Mouse (Mus musculus): ENCODE data around the gene Tnr. TPM values are rescaled to one million over a fixed set of nuclear protein-coding genes. Genes with fewer than 3 reads are reported as not detected.

The Tnr gene
- polyA plus RNA-seq, 1 experiment = 0.13 TPM

- no peak overlapping the region for H3K4me3 ChIP-seq (ENCODE audit: control insufficient read depth, insufficient read depth, low read length)
- DNase-seq = no peak
- no peak overlapping the region for H3K27ac ChIP-seq (ENCODE audit: control insufficient read depth, insufficient read depth, low read length)
- TF ChIP-seq POLR2A (IDR thresholded peaks at IDR 0.05; ENCODE audit: control insufficient read depth, extremely low read depth, insufficient read depth, low read length, poor library complexity) = no peak
- no peak for TF ChIP-seq CTCF (IDR thresholded peaks at IDR 0.05; ENCODE audit: borderline replicate concordance, control insufficient read depth, extremely low read depth, insufficient read depth, low read length, poor library complexity)
- H3K4me1 ChIP-seq (replicated peaks; ENCODE audit: control insufficient read depth, insufficient read depth, low read length) = peaks cover 2% of the 10 kb centered on the region
- H3K27me3 ChIP-seq (ENCODE audit: control insufficient read depth, insufficient read depth, low read length) = no peaks in the 10 kb centered on the region
- H3K36me3 ChIP-seq (ENCODE audit: control insufficient read depth, insufficient read depth, low read length) = no peaks in the 10 kb centered on the region
Observed at GRCm38 (mm10) chr1:159914726-159915125, 391.2 kb downstream of the Tnr start.

- TF ChIP-seq POLR2A (IDR thresholded peaks at IDR 0.05; ENCODE audit: control insufficient read depth, extremely low read depth, insufficient read depth, low read length, poor library complexity) (no peak), CTCF (IDR thresholded peaks at IDR 0.05; ENCODE audit: borderline replicate concordance, control insufficient read depth, extremely low read depth, insufficient read depth, low read length, poor library complexity) (no peak)
- Histone ChIP-seq H3K36me3 (ENCODE audit: control insufficient read depth, insufficient read depth, low read length) (no peaks in the 10 kb centered on the region), H3K4me1 (replicated peaks; ENCODE audit: control insufficient read depth, insufficient read depth, low read length) (no peaks in the 10 kb centered on the region), H3K27ac (ENCODE audit: control insufficient read depth, insufficient read depth, low read length) (no peak overlapping the region), H3K27me3 (ENCODE audit: control insufficient read depth, insufficient read depth, low read length) (no peaks in the 10 kb centered on the region), H3K4me3 (ENCODE audit: control insufficient read depth, insufficient read depth, low read length) (no peak overlapping the region)
- no peak for DNase-seq
- WGBS = 96% methylated on average over 2 of the region's 2 CpGs
Observed at GRCm38 (mm10) chr1:159920571-159920970, 397.0 kb downstream of the Tnr start.

GRCm38 (mm10) chr1:159923010-159923409, 399.4 kb downstream of the Tnr start:
- H3K4me1 ChIP-seq (replicated peaks; ENCODE audit: control insufficient read depth, insufficient read depth, low read length) = no peaks in the 10 kb centered on the region
- H3K27ac ChIP-seq (ENCODE audit: control insufficient read depth, insufficient read depth, low read length) = no peak overlapping the region
- no peaks in the 10 kb centered on the region for H3K27me3 ChIP-seq (ENCODE audit: control insufficient read depth, insufficient read depth, low read length)
- WGBS = 87% methylated on average over 7 of the region's 7 CpGs
- no peaks in the 10 kb centered on the region for H3K36me3 ChIP-seq (ENCODE audit: control insufficient read depth, insufficient read depth, low read length)
- DNase-seq = no peak
- no peak overlapping the region for H3K4me3 ChIP-seq (ENCODE audit: control insufficient read depth, insufficient read depth, low read length)
- TF ChIP-seq CTCF (IDR thresholded peaks at IDR 0.05; ENCODE audit: borderline replicate concordance, control insufficient read depth, extremely low read depth, insufficient read depth, low read length, poor library complexity) = no peak
- no peak for TF ChIP-seq POLR2A (IDR thresholded peaks at IDR 0.05; ENCODE audit: control insufficient read depth, extremely low read depth, insufficient read depth, low read length, poor library complexity)

GRCm38 (mm10) chr1:159924105-159924504, 400.5 kb downstream of the Tnr start:
- TF ChIP-seq CTCF (IDR thresholded peaks at IDR 0.05; ENCODE audit: borderline replicate concordance, control insufficient read depth, extremely low read depth, insufficient read depth, low read length, poor library complexity) (no peak), POLR2A (IDR thresholded peaks at IDR 0.05; ENCODE audit: control insufficient read depth, extremely low read depth, insufficient read depth, low read length, poor library complexity) (no peak)
- Histone ChIP-seq H3K27me3 (ENCODE audit: control insufficient read depth, insufficient read depth, low read length) (no peaks in the 10 kb centered on the region), H3K36me3 (ENCODE audit: control insufficient read depth, insufficient read depth, low read length) (no peaks in the 10 kb centered on the region), H3K27ac (ENCODE audit: control insufficient read depth, insufficient read depth, low read length) (no peak overlapping the region), H3K4me1 (replicated peaks; ENCODE audit: control insufficient read depth, insufficient read depth, low read length) (peaks cover 3% of the 10 kb centered on the region), H3K4me3 (ENCODE audit: control insufficient read depth, insufficient read depth, low read length) (no peak overlapping the region)
- WGBS = 93% methylated on average over 4 of the region's 4 CpGs
- no peak for DNase-seq

- DNase-seq = no peak
- Histone ChIP-seq H3K4me1 (replicated peaks; ENCODE audit: control insufficient read depth, insufficient read depth, low read length) (peaks cover 3% of the 10 kb centered on the region), H3K4me3 (ENCODE audit: control insufficient read depth, insufficient read depth, low read length) (no peak overlapping the region), H3K27ac (ENCODE audit: control insufficient read depth, insufficient read depth, low read length) (no peak overlapping the region), H3K27me3 (ENCODE audit: control insufficient read depth, insufficient read depth, low read length) (no peaks in the 10 kb centered on the region), H3K36me3 (ENCODE audit: control insufficient read depth, insufficient read depth, low read length) (no peaks in the 10 kb centered on the region)
- TF ChIP-seq CTCF (IDR thresholded peaks at IDR 0.05; ENCODE audit: borderline replicate concordance, control insufficient read depth, extremely low read depth, insufficient read depth, low read length, poor library complexity) = no peak
- TF ChIP-seq POLR2A (IDR thresholded peaks at IDR 0.05; ENCODE audit: control insufficient read depth, extremely low read depth, insufficient read depth, low read length, poor library complexity) = no peak
- WGBS = 95% methylated on average over 5 of the region's 5 CpGs
Observed at GRCm38 (mm10) chr1:159924684-159925083, 401.1 kb downstream of the Tnr start.

GRCm38 (mm10) chr1:159928681-159929335, 405.2 kb downstream of the Tnr start:
- DNase-seq = no peak
- no peak for TF ChIP-seq CTCF (IDR thresholded peaks at IDR 0.05; ENCODE audit: borderline replicate concordance, control insufficient read depth, extremely low read depth, insufficient read depth, low read length, poor library complexity)
- TF ChIP-seq POLR2A (IDR thresholded peaks at IDR 0.05; ENCODE audit: control insufficient read depth, extremely low read depth, insufficient read depth, low read length, poor library complexity) = no peak

GRCm38 (mm10) chr1:159932092-159932491, 408.5 kb downstream of the Tnr start:
- H3K27ac ChIP-seq (ENCODE audit: control insufficient read depth, insufficient read depth, low read length) = no peak overlapping the region
- TF ChIP-seq CTCF (IDR thresholded peaks at IDR 0.05; ENCODE audit: borderline replicate concordance, control insufficient read depth, extremely low read depth, insufficient read depth, low read length, poor library complexity) = no peak
- TF ChIP-seq POLR2A (IDR thresholded peaks at IDR 0.05; ENCODE audit: control insufficient read depth, extremely low read depth, insufficient read depth, low read length, poor library complexity) = no peak
- H3K4me3 ChIP-seq (ENCODE audit: control insufficient read depth, insufficient read depth, low read length) = no peak overlapping the region
- H3K27me3 ChIP-seq (ENCODE audit: control insufficient read depth, insufficient read depth, low read length) = no peaks in the 10 kb centered on the region
- no peak for DNase-seq
- no peaks in the 10 kb centered on the region for H3K36me3 ChIP-seq (ENCODE audit: control insufficient read depth, insufficient read depth, low read length)
- H3K4me1 ChIP-seq (replicated peaks; ENCODE audit: control insufficient read depth, insufficient read depth, low read length) = peaks cover 3% of the 10 kb centered on the region

More at GRCm38 (mm10) chr1:159928681-159929335, 405.2 kb downstream of the Tnr start:
- H3K4me1 ChIP-seq (replicated peaks; ENCODE audit: control insufficient read depth, insufficient read depth, low read length) = peaks cover 3% of the 10 kb centered on the region
- H3K27ac ChIP-seq (ENCODE audit: control insufficient read depth, insufficient read depth, low read length) = no peak overlapping the region
- no peaks in the 10 kb centered on the region for H3K27me3 ChIP-seq (ENCODE audit: control insufficient read depth, insufficient read depth, low read length)
- 5% methylated on average over 9 of the region's 9 CpGs for WGBS
- H3K36me3 ChIP-seq (ENCODE audit: control insufficient read depth, insufficient read depth, low read length) = no peaks in the 10 kb centered on the region
- no peak overlapping the region for H3K4me3 ChIP-seq (ENCODE audit: control insufficient read depth, insufficient read depth, low read length)
